Mouse (Mus musculus) layer of hippocampus, postnatal 14 days (tissue): ENCODE measurements around the gene Mms22l. TPM values are rescaled to one million over a fixed set of nuclear protein-coding genes. Genes with fewer than 3 reads are reported as not detected.
"Not testable (repeated sequence)": the region's sequence is repeated elsewhere in the genome, so short reads cannot be mapped to it uniquely, and the experiment has no call there.

Source experiments
- DNase-seq, 2 experiments: peaks; one replicate each; pipeline ENCODE4 v3.0.0; 2021 to 2022; ENCODE audit warnings: low spot score in 2 of 2, mixed read lengths in 1 of 2
- long read RNA-seq, 2 experiments: library from polyadenylated mRNA; stranded (forward); transcript quantifications; one replicate each; pipeline ENCODE4 v2.0.0; 2021
- total RNA-seq, 2 experiments: library from RNA; stranded (reverse); gene quantifications; 2 replicates each; pipeline ENCODE4 v1.2.3; 2021

Mms22l gene
- total RNA-seq: 1 to 10 TPM; 1.2 to 1.9 TPM
- long read RNA-seq, experiment 1, full-length matches to known transcripts: 2 of 2 reads
- long read RNA-seq, experiment 1, partial matches to known transcripts: 0 of 2 reads
- long read RNA-seq, experiment 1, other reads (novel, unspliced or antisense): 0 of 2 reads
- long read RNA-seq, experiment 2, partial matches to known transcripts: 0 of 2 reads
- long read RNA-seq, experiment 2, other reads (novel, unspliced or antisense): 1 of 2 reads

GRCm38 (mm10) chr4:24496116-24496952, at the start of gene Mms22l:
Gene Mms22l (plus strand): TSS chr4:24496451.
- DNase-seq: peak; percentile 91 to 93

DNA sequence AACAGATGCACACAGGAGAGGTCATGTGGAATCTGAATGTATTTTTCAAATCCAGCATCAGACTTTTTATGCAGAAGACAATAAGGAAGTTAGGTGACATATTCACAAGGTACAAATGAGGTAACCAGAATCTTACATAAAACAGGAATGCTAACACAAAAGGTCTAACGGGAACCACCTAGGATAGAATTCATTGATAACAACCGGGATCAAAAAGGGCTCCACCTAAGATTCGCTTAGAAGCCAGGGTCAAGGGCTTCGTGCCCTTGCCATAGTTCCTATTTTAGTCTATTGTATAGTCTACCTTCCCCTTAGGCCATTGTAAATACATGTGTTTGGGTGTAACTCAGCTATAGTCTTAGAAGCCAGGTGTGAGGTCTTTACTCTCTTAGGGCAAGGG, 12.2 kb upstream of the Mms22l start:
- DNase-seq: not testable (repeated sequence)

DNA sequence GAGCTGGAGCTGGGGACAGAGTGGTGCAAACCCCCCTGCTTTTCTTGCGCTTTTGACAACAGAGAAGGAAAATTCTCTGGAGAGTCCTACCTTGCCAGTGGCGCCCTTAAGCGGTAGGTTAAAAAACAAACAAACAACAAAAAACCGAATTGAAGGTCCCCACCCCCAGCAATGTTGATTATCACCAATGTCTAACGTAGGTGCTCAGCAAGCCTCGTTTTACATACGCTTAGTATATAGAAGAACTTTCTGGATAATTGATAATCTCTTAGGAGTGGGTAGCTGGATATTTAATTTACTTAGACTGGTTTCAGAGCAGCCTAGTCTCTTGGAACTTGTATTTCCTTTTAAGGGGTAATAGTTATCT, 685 bp downstream of the Mms22l start:
- no peak for DNase-seq

GRCm38 (mm10) chr4:24509195-24509594, 12.9 kb downstream of the Mms22l start:
- no peak for DNase-seq

GRCm38 (mm10) chr4:24536989-24537388, 40.7 kb downstream of the Mms22l start:
- DNase-seq: no peak

GRCm38 (mm10) chr4:24543421-24543820, 47.2 kb downstream of the Mms22l start:
- DNase-seq: no peak

DNA sequence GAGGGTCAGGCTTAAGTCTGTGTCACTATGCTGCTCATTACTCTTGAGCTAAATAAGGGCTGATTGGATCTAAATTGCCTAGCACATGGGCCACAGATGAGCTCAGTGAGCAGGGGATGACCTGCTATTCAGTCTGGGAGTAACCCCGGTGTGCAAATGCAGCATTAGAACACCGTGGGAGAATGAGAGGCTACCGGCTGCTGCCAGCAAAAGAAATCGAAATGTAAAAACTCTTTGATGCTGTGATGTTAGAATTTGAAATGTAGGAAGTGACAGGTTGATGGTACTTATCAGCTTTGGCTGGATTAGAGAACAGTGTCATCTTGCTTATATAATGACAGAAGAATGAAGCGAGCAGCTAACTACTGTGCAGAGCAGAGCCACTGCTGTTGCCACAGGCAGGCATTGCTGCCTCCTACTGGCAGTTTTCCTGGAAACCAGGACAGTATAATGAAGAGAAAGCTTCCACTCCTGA, 48.5 kb downstream of the Mms22l start:
- DNase-seq: peak; percentile 50 to 78

DNA sequence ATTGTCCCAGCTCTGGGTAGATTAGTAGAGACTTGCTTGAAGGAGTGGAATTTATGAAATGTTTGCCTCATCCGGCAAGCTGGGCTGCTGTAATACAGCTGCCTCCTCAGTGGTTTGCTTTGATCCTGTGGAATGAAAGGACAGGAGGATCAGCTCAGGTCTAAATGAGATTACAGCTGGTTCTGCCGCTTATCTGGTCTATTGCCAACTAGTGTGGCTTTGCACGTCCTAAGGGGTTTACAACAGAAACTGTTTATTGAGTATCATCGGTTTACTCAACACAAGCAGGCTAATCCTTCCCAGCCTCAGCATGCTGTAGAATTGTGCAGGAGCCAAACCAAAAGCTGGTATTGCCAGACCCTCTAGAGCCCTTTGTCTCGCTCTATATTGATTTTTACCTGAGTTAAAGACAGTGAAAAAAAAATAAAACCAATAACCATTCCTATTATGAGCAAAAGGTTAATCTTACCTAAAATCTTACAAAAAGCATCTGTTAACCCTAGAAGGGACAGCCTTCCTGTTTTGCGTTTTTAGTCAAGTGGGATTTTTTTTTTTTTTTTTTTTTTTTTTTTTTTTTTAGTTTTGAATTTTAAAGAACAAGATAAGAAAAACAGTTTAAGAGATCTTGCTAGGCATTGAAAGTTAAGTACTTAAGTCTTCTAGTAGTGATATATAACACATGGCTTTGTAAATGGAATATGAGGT, 60.0 kb downstream of the Mms22l start:
- no peak for DNase-seq

- no peak for DNase-seq
These were observed 60.9 kb downstream of the Mms22l start for GRCm38 (mm10) chr4:24557149-24557548.

- DNase-seq: no peak
These were observed 71.8 kb downstream of the Mms22l start for GRCm38 (mm10) chr4:24568026-24568425.

GRCm38 (mm10) chr4:24568989-24569556, 72.8 kb downstream of the Mms22l start:
- no peak for DNase-seq

DNA sequence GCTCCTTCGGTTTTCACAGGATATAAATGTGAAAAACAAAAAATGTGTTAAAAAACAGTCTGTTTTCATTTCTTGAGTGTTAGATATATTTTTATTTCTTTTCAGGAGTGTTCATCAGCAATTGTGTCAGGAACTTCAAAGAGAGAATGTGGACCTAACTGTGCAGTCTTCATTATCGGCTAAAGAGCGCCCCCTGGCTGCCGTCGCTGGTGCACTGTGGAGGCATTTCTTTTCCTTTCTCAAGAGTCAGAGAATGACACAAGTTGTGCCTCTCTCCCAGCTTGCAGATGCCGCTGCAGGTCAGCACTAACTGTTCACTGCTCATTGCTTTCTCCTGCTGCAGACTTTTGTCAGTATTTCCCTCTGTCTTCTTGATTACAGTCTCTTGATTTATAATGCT, 78.0 kb downstream of the Mms22l start:
- peak; percentile 83 for DNase-seq

DNA sequence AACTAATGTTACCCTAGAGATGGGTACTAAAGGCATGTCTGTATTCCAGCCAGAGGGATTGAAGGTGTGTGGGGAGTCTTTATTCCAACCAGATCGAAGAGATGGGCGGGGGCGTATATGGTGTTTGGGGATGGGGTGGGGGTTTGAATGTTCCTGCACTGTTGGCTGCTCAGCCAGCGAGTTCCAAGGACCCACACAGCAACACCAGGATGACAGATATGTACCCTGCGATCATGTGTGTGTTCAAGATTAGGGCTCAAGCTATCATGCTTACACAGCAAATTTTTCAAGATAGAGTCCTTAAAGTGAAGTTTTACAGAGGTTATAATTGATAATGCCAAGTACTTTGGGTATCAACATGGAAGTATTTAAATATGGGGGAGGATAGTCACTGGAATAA, 81.3 kb downstream of the Mms22l start:
- DNase-seq: no peak

- DNase-seq: no peak
These were observed 86.0 kb downstream of the Mms22l start for GRCm38 (mm10) chr4:24582295-24582694.

DNA sequence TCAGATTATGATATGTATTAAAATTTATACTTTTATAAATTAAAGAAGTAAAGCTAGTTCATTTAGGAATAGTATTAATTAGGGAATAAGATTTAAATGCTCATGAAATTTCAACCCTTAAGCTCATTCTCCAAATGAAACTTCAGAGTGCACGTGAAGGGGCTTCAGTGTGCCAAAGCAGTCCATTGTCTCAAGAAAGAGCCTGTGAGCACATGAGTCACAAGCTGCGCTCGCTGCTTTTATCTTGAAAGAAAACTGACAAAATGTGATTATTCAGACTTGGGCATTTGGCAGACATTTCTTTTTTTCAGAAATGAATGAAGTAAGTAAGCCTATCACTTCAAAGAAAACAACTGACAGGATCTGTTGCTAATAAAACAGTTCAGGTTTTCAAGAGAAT, 87.7 kb downstream of the Mms22l start:
- no peak for DNase-seq

GRCm38 (mm10) chr4:24594824-24595223, 98.6 kb downstream of the Mms22l start:
- no peak for DNase-seq

GRCm38 (mm10) chr4:24596942-24597611, 100.8 kb downstream of the Mms22l start:
- DNase-seq: no peak

- peak in 1 of 2 experiments; percentile 7 for DNase-seq
These were observed 102.4 kb downstream of the Mms22l start for GRCm38 (mm10) chr4:24598637-24599036.

DNA sequence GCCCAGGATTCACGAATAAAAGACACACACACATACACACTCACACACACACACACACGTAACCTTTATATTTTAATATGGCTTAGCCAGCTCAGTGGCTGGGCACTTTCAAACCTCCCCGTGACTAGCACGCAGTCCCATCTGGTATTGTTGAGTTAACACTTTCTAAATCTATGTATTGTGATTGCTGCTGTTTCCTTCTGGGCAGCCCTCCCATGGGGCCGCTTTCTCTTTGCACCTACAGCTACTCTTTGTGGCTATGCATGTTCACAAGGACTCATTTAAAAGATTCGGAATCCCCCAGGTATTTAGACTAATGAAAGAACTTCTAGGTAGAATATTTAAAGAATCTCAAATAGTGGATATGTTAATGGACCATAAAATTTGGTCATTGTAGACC, 105.5 kb downstream of the Mms22l start:
- no peak for DNase-seq

GRCm38 (mm10) chr4:24609085-24609484, 112.8 kb downstream of the Mms22l start:
- DNase-seq: no peak

- DNase-seq: no peak
These were observed 113.3 kb downstream of the Mms22l start for GRCm38 (mm10) chr4:24609564-24609963.
